Mouse (Mus musculus): ENCODE measurements around the gene Foxp1. TPM values are rescaled to one million over a fixed set of nuclear protein-coding genes. Genes with fewer than 3 reads are reported as not detected.

Gene Foxp1
- polyA plus RNA-seq, 1 experiment from 2014 or later: 89.2 TPM

DNA sequence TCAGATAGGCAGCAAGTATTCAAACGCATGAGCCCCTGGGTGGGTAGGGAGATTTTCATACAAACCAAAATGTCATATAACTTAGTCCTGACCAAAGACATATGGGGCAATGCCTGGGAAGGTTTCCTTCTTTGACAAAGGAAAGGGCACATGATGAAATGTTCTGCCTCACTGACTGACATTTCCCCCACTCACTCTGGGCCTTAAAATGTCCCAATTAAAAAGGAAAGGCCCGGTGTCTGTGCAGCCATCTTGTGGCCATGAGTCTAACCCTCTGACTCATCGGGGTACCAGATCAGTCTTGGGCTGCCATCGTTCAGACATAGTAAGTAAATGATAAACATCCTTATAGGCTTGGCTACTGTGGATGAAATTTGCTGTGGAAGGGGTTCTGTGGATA, 310.1 kb downstream of the Foxp1 start:
- Histone ChIP-seq H3K4me1 (ENCODE audit: control insufficient read depth, insufficient read depth, low read length) (0 out of 2 replicates have a peak, but pooled peaks cover 1% of the 10 kb centered on the region), H3K9me3 (ENCODE audit: control insufficient read depth, low read length) (no peaks in the 10 kb centered on the region), H3K36me3 (ENCODE audit: control insufficient read depth, insufficient read depth, low read length) (no peaks in the 10 kb centered on the region), H3K9ac (replicated peaks; ENCODE audit: low read length) (no peak overlapping the region), H3K27ac (replicated peaks; ENCODE audit: low read depth, low read length) (no peak overlapping the region), H3K27me3 (ENCODE audit: control insufficient read depth, insufficient read depth, low read length) (no peaks in the 10 kb centered on the region), H3K4me2 (ENCODE audit: low read length) (no peak overlapping the region), H3K4me3 (replicated peaks; ENCODE audit: low read depth, low read length) (no peak overlapping the region)
- no peak for ATAC-seq (ENCODE audit: low FRiP score, low TSS enrichment)
- no peak for DNase-seq
- WGBS: 83% methylated on average over 4 of the region's 4 CpGs

DNA sequence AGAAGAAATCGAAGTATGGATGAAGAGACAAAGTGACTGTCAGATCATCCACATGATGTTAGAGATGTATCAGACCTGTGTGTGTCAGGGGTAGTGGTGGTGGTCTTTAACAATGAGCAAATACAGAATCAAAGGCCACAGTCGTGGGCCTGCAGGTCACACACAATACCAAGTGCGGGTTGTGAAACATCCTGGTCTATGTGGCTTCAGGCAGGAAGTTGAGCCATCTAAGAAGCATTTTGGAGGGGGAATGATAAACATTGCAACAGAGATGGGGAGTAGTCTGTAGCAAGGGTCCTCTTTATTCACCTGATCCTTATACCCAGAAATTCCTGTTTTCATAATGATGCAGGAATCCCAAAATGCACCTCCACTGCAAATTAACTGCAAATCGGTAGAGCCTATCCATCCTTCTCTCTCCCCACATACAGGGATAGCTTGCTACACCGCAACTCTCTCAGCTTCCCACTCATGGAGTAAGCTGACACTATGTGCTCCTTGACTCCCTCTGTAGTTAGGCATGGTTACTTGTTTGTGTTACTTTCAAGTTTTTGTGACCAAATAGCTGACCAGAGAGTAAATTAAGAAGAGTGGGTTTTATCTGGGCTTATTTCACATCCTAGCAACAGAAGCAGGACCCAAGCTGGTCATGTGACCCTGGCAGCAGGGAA, 310.7 kb downstream of the Foxp1 start:
- 76% methylated on average over 5 of the region's 5 CpGs for whole genome bisulfite sequencing
- H3K27me3 ChIP-seq (ENCODE audit: control insufficient read depth, insufficient read depth, low read length): no peaks in the 10 kb centered on the region
- H3K9ac ChIP-seq (replicated peaks; ENCODE audit: low read length): no peak overlapping the region
- no peak overlapping the region for H3K27ac ChIP-seq (replicated peaks; ENCODE audit: low read depth, low read length)
- no peaks in the 10 kb centered on the region for H3K36me3 ChIP-seq (ENCODE audit: control insufficient read depth, insufficient read depth, low read length)
- no peak for DNase-seq
- no peaks in the 10 kb centered on the region for H3K9me3 ChIP-seq (ENCODE audit: control insufficient read depth, low read length)
- H3K4me3 ChIP-seq (replicated peaks; ENCODE audit: low read depth, low read length): no peak overlapping the region
- no peak overlapping the region for H3K4me2 ChIP-seq (ENCODE audit: low read length)
- no peak for ATAC-seq (ENCODE audit: low FRiP score, low TSS enrichment)
- H3K4me1 ChIP-seq (ENCODE audit: control insufficient read depth, insufficient read depth, low read length): 0 out of 2 replicates have a peak, but pooled peaks cover 5% of the 10 kb centered on the region

DNA sequence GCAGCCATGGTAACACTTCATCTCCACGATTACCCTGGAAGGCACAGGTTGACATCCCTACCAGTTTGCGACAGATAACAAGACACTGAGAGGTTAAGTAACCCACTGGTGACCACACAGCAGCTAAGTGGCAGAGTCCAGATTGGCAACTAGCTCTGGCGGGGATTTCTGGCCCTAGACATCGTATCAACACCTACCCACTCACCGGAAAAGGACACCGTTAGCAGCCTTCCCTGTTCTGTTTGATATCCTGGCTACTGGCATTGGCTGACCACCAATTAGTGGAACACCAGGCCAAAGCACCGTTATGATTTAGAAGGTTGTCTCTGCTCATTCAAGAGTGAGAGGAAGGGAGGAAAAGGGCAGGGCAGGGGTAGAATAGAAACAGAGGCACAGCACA, 312.4 kb downstream of the Foxp1 start:
- no peak for DNase-seq
- Histone ChIP-seq H3K9me3 (ENCODE audit: control insufficient read depth, low read length) (no peaks in the 10 kb centered on the region), H3K4me1 (ENCODE audit: control insufficient read depth, insufficient read depth, low read length) (peaks cover 20% of the 10 kb centered on the region), H3K36me3 (ENCODE audit: control insufficient read depth, insufficient read depth, low read length) (no peaks in the 10 kb centered on the region), H3K27me3 (ENCODE audit: control insufficient read depth, insufficient read depth, low read length) (no peaks in the 10 kb centered on the region), H3K4me2 (ENCODE audit: low read length) (no peak overlapping the region), H3K27ac (replicated peaks; ENCODE audit: low read depth, low read length) (no peak overlapping the region), H3K9ac (replicated peaks; ENCODE audit: low read length) (no peak overlapping the region), H3K4me3 (replicated peaks; ENCODE audit: low read depth, low read length) (no peak overlapping the region)
- no peak for ATAC-seq (ENCODE audit: low FRiP score, low TSS enrichment)
- 88% methylated on average over 7 of the region's 7 CpGs for WGBS

DNA sequence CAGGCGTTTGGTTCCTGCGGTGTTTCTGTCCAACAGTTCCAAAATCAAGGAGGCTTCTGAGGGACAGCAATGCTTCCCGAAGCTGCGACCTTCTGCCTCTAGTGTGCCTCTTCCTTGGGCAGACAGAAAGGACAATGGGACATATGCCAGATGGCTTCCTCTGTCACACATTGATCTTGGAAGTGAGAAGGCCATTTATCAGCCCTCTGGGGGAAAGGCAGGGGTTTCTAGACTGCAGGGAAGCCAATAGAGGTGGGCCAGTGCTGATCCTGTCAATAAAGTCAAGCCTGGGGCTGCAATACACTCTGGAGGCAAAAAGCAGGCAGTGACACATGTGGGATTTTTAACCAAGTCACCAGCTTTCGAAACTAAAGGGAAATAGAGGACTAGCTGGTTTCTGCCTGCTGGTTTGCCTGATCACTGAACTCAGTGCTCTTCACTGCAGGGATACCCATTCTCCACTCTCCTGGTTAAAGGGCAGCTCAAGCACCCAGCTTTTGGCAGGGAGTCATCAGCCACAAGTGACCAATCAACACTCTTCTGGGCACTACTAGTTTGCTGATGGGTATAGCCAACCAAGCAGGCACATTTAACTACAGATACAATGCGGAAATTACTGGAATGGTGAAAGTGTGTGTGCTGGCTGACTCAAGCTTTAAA, 315.2 kb downstream of the Foxp1 start:
- WGBS: 41% methylated on average over 6 of the region's 6 CpGs
- H3K4me3 ChIP-seq (replicated peaks; ENCODE audit: low read depth, low read length): no peak overlapping the region

DNA sequence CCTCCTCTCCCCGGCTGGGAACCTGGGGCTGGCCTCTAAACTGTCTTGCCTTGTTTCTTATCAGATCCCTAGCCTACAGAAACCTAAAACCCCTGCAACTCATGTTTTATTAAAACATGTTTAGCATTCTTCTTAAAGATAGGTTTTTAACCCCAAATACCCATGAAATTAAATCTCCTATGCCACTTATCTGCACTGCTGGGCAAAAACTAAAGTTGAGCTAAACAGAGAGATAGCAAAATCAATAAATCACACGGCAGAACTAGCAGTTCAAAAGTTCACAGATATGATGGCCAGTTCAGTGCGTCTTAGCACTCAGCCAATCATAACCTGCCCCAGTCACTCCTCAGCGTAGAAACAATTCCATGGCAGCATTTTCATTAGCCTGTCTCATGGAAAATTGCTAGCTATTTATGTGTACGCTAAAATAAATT, 316.1 kb downstream of the Foxp1 start:
- no peaks in the 10 kb centered on the region for H3K9me3 ChIP-seq (ENCODE audit: control insufficient read depth, low read length)
- H3K27me3 ChIP-seq (ENCODE audit: control insufficient read depth, insufficient read depth, low read length): no peaks in the 10 kb centered on the region
- H3K4me3 ChIP-seq (replicated peaks; ENCODE audit: low read depth, low read length): no peak overlapping the region
- peak overlapping the region; percentile 9; the same call in 1 of the 2 replicates for H3K4me2 ChIP-seq (ENCODE audit: low read length)
- H3K27ac ChIP-seq (replicated peaks; ENCODE audit: low read depth, low read length): no peak overlapping the region
- peaks cover 55% of the 10 kb centered on the region for H3K4me1 ChIP-seq (ENCODE audit: control insufficient read depth, insufficient read depth, low read length)
- H3K9ac ChIP-seq (replicated peaks; ENCODE audit: low read length): no peak overlapping the region
- ATAC-seq (ENCODE audit: low FRiP score, low TSS enrichment): no peak
- H3K36me3 ChIP-seq (ENCODE audit: control insufficient read depth, insufficient read depth, low read length): no peaks in the 10 kb centered on the region
- 20% methylated on average over 5 of the region's 5 CpGs for WGBS
- DNase-seq: no peak

More for the DNA sequence above, 315.2 kb downstream of the Foxp1 start:
- Histone ChIP-seq H3K27ac (replicated peaks; ENCODE audit: low read depth, low read length) (no peak overlapping the region), H3K9me3 (ENCODE audit: control insufficient read depth, low read length) (no peaks in the 10 kb centered on the region), H3K4me2 (ENCODE audit: low read length) (no peak overlapping the region), H3K36me3 (ENCODE audit: control insufficient read depth, insufficient read depth, low read length) (no peaks in the 10 kb centered on the region), H3K4me1 (ENCODE audit: control insufficient read depth, insufficient read depth, low read length) (peaks cover 46% of the 10 kb centered on the region), H3K9ac (replicated peaks; ENCODE audit: low read length) (no peak overlapping the region), H3K27me3 (ENCODE audit: control insufficient read depth, insufficient read depth, low read length) (no peaks in the 10 kb centered on the region)
- ATAC-seq (ENCODE audit: low FRiP score, low TSS enrichment) (no peak), DNase-seq (no peak)

DNA sequence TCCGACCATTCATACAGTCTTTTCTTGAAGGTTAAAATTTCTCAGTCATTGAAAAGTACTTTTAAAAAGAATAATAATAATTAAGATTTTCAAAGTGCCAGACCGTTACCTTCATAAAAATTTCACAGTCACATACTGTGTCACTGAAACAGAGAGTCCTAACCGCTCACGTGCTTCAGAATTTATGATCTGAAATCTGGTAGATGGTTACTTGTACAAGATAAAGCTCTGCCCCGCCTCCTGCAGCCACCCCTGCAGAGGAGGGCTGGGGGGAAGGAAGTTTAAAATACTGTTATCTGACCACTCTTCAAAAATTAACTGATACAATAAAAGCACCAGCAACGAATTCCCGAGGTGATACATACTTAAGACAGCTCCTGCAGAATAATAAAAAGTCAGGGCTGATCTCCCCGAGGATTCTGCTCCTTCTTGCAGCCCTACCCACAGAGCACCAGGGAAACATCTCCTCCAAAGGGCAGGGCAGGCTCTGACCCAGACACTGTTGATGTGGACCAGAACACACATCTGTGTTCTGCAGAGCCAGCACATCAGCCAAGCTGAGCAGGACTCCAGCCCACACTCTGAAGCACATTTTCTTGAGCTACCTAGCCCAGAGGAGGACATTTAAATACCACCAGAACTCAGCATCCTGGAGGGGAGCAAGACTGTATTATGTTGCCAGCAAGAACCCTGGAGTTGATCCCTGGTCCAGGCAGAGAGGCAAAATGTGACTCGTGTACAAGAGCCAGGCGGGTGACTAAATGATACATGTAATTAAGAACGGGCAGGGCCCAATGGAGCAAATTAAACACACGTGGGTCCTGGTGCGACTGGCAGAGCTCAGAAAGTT, 316.7 kb downstream of the Foxp1 start:
- H3K4me2 ChIP-seq (ENCODE audit: low read length): peak overlapping the region; percentile 9; the same call in 1 of the 2 replicates
- DNase-seq: no peak

DNA sequence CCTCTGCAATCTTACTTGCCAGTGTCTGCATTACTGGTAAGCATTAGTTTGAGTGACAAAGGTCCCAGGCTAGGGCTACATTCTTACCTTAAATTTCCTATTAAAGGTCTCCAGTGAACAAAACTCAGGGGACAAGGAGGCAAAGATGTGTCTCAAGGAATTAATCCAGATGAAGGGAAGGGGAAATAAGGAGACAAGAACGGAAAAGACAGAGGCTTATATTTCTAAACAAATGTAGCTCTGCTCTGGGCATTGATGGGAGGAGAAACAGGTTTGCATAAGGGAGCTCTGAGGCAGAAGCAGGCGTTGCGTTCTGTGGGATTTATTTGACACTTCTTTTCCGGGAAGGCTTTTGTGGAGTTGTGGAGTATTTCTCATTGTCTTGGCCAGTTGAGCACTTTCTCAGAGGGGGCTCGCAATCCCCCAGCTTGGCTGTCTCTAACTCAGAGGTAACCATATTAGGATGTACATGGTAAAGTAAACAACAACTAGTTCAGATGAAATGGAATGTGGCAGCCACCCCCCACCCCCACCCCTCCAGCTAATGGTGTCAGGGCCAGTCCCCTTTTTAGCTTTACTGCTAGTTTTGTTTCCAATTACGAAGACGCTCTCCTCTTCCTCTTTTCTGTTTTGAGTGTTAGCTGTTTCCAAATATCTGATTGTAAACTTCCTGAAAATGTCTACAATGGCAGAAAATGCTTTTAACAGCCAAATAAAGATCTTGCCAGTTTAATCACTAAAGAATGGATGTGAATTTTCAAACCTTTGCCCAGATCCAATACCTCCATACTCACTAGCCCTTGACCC, 317.5 kb downstream of the Foxp1 start:
- peak overlapping the region; percentile 38 for H3K4me2 ChIP-seq (ENCODE audit: low read length)
- H3K27ac ChIP-seq (replicated peaks; ENCODE audit: low read depth, low read length): no peak overlapping the region
- H3K4me3 ChIP-seq (replicated peaks; ENCODE audit: low read depth, low read length): no peak overlapping the region
- H3K4me1 ChIP-seq (ENCODE audit: control insufficient read depth, insufficient read depth, low read length): peaks cover 68% of the 10 kb centered on the region
- no peak for ATAC-seq (ENCODE audit: low FRiP score, low TSS enrichment)
- no peak for DNase-seq
- no peak overlapping the region for H3K9ac ChIP-seq (replicated peaks; ENCODE audit: low read length)
- no peaks in the 10 kb centered on the region for H3K27me3 ChIP-seq (ENCODE audit: control insufficient read depth, insufficient read depth, low read length)
- WGBS: 14% methylated on average over 7 of the region's 7 CpGs
- H3K9me3 ChIP-seq (ENCODE audit: control insufficient read depth, low read length): no peaks in the 10 kb centered on the region
- H3K36me3 ChIP-seq (ENCODE audit: control insufficient read depth, insufficient read depth, low read length): no peaks in the 10 kb centered on the region

More for the DNA sequence above, 316.7 kb downstream of the Foxp1 start:
- no peak overlapping the region for H3K9ac ChIP-seq (replicated peaks; ENCODE audit: low read length)
- no peak overlapping the region for H3K27ac ChIP-seq (replicated peaks; ENCODE audit: low read depth, low read length)
- no peak overlapping the region for H3K4me3 ChIP-seq (replicated peaks; ENCODE audit: low read depth, low read length)
- no peaks in the 10 kb centered on the region for H3K36me3 ChIP-seq (ENCODE audit: control insufficient read depth, insufficient read depth, low read length)
- H3K27me3 ChIP-seq (ENCODE audit: control insufficient read depth, insufficient read depth, low read length): no peaks in the 10 kb centered on the region
- 26% methylated on average over 13 of the region's 13 CpGs for WGBS
- no peaks in the 10 kb centered on the region for H3K9me3 ChIP-seq (ENCODE audit: control insufficient read depth, low read length)
- no peak for ATAC-seq (ENCODE audit: low FRiP score, low TSS enrichment)
- H3K4me1 ChIP-seq (ENCODE audit: control insufficient read depth, insufficient read depth, low read length): peaks cover 61% of the 10 kb centered on the region
